Mouse (Mus musculus) CD4-positive, CD25-positive, alpha-beta regulatory T cell, adult 2 months (primary cell): Measurements from ENCODE around the gene Slc35d2.
A peak's percentile ranks its signal among the peaks of the same experiment; 100 is the strongest.

Source experiments
- DNase-seq: peaks from one replicate; pipeline ENCODE4 v3.0.0-alpha.2; 2012; ENCODE audit warnings: low read depth, low spot score

The Slc35d2 gene

GRCm38 (mm10) chr13:64128858-64129615 is at the start of gene Slc35d2:
Gene Slc35d2 (minus strand): TSS chr13:64129368.
- DNase-seq, result peak; percentile 80

- DNase-seq, result no peak
These were observed 48.8 kb upstream of the Slc35d2 start for GRCm38 (mm10) chr13:64178000-64178399.

- DNase-seq, result no peak
These were observed 40.6 kb upstream of the Slc35d2 start for GRCm38 (mm10) chr13:64169746-64170145.

- DNase-seq, result no peak
These were observed 34.1 kb upstream of the Slc35d2 start for GRCm38 (mm10) chr13:64163147-64163715.

GRCm38 (mm10) chr13:64162626-64163025 is 33.5 kb upstream of the Slc35d2 start:
- DNase-seq, result peak; percentile 14

GRCm38 (mm10) chr13:64161916-64162611 is 32.9 kb upstream of the Slc35d2 start:
- no peak for DNase-seq

- DNase-seq, result peak; percentile 99
These were observed 32.4 kb upstream of the Slc35d2 start, which contains the start of gene Habp4 for GRCm38 (mm10) chr13:64161548-64161915. Gene Habp4 (plus strand): TSS chr13:64161824.

- DNase-seq, result no peak
These were observed 27.8 kb upstream of the Slc35d2 start for GRCm38 (mm10) chr13:64156966-64157365.

- peak; percentile 31 for DNase-seq
These were observed 26.0 kb upstream of the Slc35d2 start for GRCm38 (mm10) chr13:64155171-64155571.

- no peak for DNase-seq
These were observed 25.5 kb upstream of the Slc35d2 start for GRCm38 (mm10) chr13:64154651-64155050.

GRCm38 (mm10) chr13:64153751-64154267 is 24.6 kb upstream of the Slc35d2 start:
- peak; percentile 53 for DNase-seq

GRCm38 (mm10) chr13:64153083-64153682 is 24.0 kb upstream of the Slc35d2 start, which contains the start of gene Zfp367:
Gene Zfp367 (minus strand): TSS chr13:64153202.
- peak; percentile 98 for DNase-seq

GRCm38 (mm10) chr13:64152671-64153082 is 23.5 kb upstream of the Slc35d2 start:
- DNase-seq, result peak; percentile 63

GRCm38 (mm10) chr13:64152241-64152669 is 23.1 kb upstream of the Slc35d2 start:
- DNase-seq, result peak; percentile 80

GRCm38 (mm10) chr13:64150121-64150520 is 21.0 kb upstream of the Slc35d2 start:
- peak; percentile 51 for DNase-seq

GRCm38 (mm10) chr13:64129616-64130375 is 628 bp upstream of the Slc35d2 start:
- peak; percentile 71 for DNase-seq

- no peak for DNase-seq
These were observed 2.9 kb downstream of the Slc35d2 start for GRCm38 (mm10) chr13:64126316-64126715.

- no peak for DNase-seq
These were observed 4.3 kb downstream of the Slc35d2 start for GRCm38 (mm10) chr13:64124886-64125285.

- no peak for DNase-seq
These were observed 5.5 kb downstream of the Slc35d2 start for GRCm38 (mm10) chr13:64123491-64124188.

- no peak for DNase-seq
These were observed 8.4 kb downstream of the Slc35d2 start for GRCm38 (mm10) chr13:64120760-64121159.
